Mouse (Mus musculus): Measurements from ENCODE around the gene Ccr1. TPM values are rescaled to one million over a fixed set of nuclear protein-coding genes. Genes with fewer than 3 reads are reported as not detected.

Gene Ccr1
- polyA plus RNA-seq, 3 experiments from 2014 or later = 0.20 to 3.1 (median 1.7) TPM

DNA sequence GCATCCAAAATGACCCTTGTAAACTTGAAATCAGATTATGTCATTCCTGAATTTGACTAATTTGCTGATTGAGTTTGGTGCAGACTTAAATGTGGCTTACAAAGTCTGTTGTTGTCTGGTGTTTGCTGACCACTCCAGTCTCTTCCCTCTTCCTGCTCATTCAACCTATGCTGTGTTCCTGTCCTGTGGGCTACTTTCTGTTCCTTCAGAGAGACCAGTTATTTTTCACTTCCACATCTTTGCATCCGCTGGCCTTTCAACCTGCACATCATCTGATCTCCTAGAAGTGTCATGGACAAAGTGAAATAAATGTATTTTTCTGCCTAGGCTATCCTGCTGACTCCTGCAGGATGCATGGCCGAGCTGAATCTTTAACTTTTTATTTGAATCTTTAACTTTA lies 14.9 kb downstream of the Ccr1 start:
- ATAC-seq = no peak

GRCm38 (mm10) chr9:123951176-123951575 lies 17.3 kb downstream of the Ccr1 start:
- no peak for ATAC-seq

- ATAC-seq = no peak
These were observed 19.1 kb downstream of the Ccr1 start for GRCm38 (mm10) chr9:123949432-123949831.

- peak; percentile 32 for ATAC-seq
These were observed 20.7 kb downstream of the Ccr1 start for GRCm38 (mm10) chr9:123947815-123948214.

DNA sequence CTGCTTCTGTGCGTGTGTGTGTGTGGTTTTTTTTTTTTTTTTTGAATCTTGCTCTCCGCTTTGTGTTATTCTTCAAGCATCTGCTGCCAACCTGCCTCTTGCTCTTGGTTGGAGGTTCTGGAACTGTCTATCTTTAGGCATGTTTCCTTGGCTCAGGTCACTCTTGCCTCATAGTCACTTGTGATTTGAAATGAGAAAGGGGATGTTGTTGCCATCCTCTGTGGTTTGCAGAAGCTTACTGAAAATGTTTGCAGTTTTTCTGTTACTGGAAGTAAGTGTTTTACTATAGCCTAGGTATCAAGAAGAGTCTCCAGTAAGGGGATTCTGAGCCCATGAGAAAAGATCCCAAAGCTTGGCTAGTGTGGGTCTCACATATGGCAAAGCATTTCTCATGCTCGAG lies 26.5 kb downstream of the Ccr1 start:
- ATAC-seq = peak; percentile 17

DNA sequence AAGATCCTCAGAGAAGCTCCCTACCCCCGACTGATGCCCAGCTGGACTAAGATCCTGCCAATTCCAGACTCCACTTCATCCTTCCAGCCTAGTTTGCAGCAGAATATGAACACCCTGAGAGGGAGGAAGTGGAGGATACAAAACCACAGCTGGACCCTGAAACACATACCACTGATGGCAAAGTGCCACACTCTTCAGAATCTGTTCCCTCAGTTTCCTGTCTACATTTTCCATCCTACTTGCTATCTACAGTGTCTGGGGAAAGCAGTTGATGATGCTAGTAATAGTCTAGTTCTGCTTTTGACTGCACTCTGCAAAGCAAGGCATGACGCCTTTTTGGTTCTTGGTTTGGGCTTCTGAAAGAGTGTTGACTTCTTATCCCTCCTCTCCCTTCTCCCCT lies 27.2 kb downstream of the Ccr1 start:
- ATAC-seq = peak; percentile 46

- no peak for ATAC-seq
These were observed 27.9 kb downstream of the Ccr1 start for GRCm38 (mm10) chr9:123940628-123941027.

- ATAC-seq = peak; percentile 15
These were observed 28.3 kb downstream of the Ccr1 start for GRCm38 (mm10) chr9:123940168-123940567.

DNA sequence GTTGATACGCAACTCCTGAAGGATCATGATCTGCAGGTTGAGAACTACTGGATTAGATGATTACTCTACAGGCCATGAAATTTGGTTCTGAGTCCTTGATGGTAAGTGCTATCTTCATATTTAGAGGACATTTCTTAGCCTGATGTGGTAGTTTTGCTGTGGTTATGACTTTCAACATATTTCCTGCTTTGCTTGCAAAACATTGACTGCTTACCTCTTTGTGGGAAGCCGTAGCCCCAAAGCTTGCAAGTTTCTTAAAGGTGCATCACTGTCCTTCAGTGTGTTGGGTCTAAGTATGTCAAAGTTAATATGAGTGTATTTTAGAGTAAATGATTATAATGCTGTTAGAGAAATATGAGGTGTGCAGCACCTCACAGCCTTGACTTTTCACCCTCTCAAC lies 30.5 kb downstream of the Ccr1 start:
- peak; percentile 10 for ATAC-seq

GRCm38 (mm10) chr9:123936604-123937280 lies 31.8 kb downstream of the Ccr1 start:
- ATAC-seq = peak; percentile 69

DNA sequence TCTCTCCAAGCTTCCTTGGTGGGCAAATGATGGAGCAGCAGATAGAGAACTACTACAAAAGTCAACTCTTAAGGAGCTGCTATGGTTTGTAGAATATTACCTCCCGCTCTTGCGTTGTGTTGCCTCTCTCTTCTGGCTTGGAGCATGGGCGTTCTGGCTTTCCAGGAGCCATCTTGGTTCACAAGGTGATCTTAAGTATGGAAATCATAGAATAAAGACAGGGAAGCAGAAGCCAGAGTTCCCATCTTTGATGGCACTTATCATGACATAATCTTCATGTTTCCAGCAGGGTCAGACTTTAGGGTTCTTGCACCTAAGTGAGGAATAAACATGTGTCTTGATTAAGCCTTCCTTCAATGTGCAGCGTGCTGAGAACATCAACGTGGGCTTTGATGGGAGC lies 32.7 kb downstream of the Ccr1 start:
- no peak for ATAC-seq

DNA sequence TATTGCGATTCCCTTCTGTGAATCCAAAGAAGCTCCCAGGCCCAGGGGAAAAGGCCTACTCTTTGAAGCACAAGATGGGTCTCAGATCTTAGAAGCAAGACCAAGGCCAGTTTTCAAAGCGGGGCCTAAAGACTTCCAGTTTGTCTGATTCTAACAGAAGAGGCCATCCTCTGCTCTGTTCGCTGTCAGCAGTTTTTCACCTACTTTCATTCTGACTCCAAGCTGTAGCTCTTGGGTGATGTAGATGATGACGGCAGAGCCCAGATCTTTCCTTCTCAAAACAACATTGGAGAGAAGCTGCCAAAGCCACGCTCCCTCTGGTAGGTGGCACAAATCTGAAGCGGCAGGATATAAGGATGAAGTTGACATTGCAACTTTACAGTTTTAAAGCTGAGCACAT lies 33.1 kb downstream of the Ccr1 start:
- ATAC-seq = peak; percentile 44

GRCm38 (mm10) chr9:123933716-123934445 lies 34.6 kb downstream of the Ccr1 start:
- no peak for ATAC-seq

- ATAC-seq = no peak
These were observed 35.4 kb downstream of the Ccr1 start for GRCm38 (mm10) chr9:123932911-123933675.

DNA sequence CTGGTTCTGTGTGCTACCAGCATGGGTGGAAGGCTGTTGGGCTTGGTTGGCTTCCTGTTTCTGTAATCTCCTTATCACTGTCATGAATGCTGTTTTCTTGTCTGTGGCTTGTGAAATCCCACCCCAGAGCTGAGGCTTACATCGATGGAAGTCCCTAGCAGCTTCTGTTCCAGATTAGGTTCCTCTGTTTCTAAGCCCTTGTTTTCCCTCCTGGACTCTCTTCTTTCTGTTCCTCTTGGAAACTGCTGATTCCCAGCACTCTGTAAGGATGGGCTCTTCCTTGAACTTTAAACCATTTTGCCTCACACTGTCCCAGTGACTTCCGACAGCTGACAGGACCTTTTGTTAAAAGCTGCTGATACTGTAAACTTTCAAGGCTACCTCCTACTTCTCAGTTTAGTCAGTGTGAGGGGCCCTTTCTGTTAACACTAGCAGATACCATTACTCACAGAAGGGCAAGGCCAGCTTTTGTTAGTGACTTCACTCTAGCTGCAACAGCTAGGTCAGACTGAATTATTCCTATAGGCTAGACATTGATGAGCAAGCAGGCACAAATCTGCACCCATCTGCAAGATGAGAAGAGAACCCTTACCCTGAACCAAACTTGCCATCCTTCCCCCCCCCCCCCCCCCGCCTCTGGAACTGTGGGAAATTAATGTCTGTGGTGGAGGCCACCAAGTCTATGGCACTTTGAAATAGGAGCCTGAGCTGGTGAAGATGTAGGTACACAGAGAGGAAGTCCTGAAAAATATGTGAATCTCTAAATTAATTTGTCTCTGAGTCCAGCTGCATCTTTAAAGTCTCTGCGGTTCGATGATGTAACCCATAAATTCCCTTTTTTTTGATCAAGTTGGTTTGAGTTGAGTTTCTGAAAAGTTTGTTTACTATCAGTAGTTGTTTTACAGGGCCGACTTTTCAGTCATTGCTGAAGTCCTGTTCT lies 36.5 kb downstream of the Ccr1 start:
- peak; percentile 18 for ATAC-seq

DNA sequence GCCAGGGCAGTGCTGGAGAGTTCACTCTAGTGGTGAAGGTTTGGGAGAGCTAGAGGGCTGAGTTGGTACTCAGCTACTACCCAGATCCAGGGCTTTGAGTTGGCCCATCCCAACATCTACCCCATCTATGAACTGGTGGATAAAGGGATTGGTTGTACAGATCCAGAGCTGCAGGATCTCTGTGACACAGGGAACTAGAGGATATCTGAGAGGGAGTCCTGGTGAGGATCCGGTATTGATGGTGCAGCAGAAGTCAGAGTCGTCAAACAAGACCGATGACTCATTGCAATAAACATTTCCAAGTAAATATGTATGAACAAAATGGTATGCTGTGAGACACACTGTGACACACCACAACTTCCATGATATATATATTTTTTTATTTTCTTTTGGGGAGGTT lies 37.6 kb downstream of the Ccr1 start:
- ATAC-seq = no peak

DNA sequence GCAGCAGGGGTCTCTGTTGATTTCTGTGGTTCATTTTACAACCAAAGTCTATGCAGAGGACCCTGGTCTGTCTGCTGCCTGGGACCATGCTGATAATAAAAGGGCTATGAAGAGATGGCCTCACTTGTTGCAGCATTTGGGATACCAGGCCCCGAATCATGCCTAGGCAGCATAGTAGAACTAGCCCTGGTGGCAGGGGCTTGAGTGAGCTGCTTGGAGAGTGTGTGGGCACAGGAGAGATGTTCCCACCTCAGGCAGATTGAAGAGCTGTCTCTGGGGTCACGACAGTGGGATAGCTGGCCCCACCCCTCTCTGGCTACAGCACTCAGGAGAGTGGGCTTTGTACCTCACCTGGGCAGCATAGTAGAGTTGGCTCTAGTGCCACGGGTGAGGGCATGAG lies 38.0 kb downstream of the Ccr1 start:
- no peak for ATAC-seq

GRCm38 (mm10) chr9:123929936-123930335 lies 38.6 kb downstream of the Ccr1 start:
- ATAC-seq = no peak

GRCm38 (mm10) chr9:123928759-123929246 lies 39.7 kb downstream of the Ccr1 start:
- ATAC-seq = peak; percentile 42

DNA sequence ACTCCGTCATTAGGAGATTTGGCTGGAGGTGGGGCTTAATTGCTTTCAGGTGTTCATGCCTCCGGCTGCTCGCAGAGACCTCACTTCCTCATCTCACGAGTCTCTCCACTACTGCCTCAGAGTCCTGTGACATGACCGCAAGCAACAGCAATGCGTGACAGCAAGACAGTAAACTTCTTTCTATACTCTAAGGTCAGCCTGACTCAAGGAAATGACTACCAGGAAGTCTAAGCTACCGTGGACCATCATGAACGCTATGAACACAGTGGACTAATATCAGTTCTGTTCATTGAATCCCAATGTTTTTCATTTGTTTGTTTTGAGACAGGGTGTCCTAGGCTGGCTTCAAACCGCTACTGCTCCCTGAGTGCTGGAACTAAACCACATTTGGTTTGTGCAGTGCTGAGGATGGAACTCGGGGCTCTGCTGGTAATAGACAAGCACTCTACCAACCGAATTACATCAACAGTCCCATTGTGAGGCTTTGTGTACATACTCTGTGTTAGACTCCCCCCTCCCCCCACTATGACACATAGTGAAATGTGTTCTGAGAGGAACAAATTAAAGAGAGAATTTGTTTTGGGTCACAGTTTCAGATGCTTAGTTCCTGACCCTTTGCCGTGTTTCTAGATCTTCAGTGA lies 40.3 kb downstream of the Ccr1 start:
- peak; percentile 26 for ATAC-seq

DNA sequence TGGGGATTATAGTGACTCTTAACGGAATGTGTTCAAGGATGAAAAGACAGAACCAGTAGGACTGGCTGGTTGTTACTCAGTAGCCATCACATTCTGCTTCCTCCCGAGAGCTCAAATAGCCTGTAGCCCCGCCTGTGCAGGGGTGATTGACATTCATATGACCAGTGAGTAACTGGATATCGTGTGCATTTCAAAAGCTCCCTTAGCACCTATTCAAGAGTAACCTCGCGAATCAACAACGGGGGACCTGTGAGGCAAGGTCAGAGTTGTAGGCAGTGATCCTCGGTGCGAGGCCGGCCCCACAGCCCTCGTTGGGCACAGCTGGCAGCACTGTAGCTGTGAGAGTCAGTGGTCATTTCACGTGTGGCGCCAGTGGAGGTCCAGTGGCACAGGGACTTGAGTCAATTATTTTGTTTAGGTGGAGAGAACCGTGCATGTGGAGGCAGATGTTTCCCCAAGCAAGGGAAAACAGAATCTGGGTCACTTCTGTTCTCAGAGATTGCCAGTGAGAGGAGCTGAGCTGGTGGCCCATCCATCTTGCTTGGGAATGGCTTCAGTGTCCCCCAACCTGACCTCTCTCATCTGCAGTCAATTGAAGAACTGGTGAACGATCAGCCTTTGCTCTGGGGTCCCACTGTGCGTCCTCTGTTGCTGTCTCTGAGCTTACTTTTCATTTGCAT lies 41.1 kb downstream of the Ccr1 start:
- no peak for ATAC-seq
